Mouse (Mus musculus): Measurements from ENCODE around the gene Slc34a2. TPM values are rescaled to one million over a fixed set of nuclear protein-coding genes. Genes with fewer than 3 reads are reported as not detected.

Slc34a2 gene
- polyA plus RNA-seq, 1 experiment from 2014 or later, result not detected

GRCm38 (mm10) chr5:53091331-53091730 lies 53.5 kb downstream of the Slc34a2 start:
- WGBS, result 73% methylated on average over 3 of the region's 3 CpGs
- no peak overlapping the region for H3K4me3 ChIP-seq (ENCODE audit: low read depth, low read length)
- no peaks in the 10 kb centered on the region for H3K4me1 ChIP-seq (ENCODE audit: control insufficient read depth, insufficient read depth, low read length)
- no peaks in the 10 kb centered on the region for H3K9me3 ChIP-seq (ENCODE audit: control insufficient read depth, low read length)
- H3K9ac ChIP-seq (replicated peaks; ENCODE audit: low read depth, low read length), result no peak overlapping the region
- no peaks in the 10 kb centered on the region for H3K27me3 ChIP-seq (ENCODE audit: control insufficient read depth, insufficient read depth, low read length)
- H3K27ac ChIP-seq (ENCODE audit: low read depth, low read length), result no peak overlapping the region
- H3K36me3 ChIP-seq (ENCODE audit: control insufficient read depth, insufficient read depth, low read length), result no peaks in the 10 kb centered on the region
- ATAC-seq (ENCODE audit: low read depth), result no peak
- H3K4me2 ChIP-seq (ENCODE audit: low read depth, low read length), result no peak overlapping the region

- ATAC-seq (ENCODE audit: low read depth), result no peak
- no peak overlapping the region for H3K27ac ChIP-seq (ENCODE audit: low read depth, low read length)
Measured at GRCm38 (mm10) chr5:53101848-53102473, 64.1 kb downstream of the Slc34a2 start.

DNA sequence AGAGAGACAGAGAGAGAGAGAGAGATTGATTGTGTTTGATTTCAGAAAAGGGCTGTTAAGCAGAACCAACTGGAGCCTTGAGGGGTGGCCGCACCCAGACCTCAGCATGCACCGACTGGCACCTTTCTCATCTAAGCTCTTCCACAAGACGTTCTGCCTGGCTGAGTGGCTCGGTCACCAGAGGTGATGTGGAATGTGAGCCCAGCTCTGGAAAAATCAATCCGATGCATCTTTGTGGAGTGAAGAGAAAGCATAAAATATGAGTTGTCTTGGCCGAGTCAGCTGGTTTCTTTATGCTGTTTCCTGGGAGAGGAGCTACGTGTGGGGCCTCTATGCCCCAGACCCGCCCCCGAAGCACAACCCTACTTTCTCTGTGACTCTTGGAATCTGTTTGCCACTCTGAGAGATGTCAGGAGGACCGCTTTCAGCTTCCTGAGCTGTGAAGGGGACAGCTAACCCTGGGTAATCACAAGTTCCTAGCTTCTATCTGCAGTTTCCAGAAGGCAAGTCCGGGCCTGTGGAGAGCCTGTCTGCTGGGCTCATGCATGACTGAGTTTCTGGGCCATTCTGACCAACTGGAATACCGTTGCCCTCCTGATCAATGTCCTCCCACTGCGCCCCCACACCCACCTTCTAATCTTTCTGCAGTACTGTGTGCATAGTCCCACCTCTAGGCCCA lies 66.4 kb downstream of the Slc34a2 start:
- no peaks in the 10 kb centered on the region for H3K27me3 ChIP-seq (ENCODE audit: control insufficient read depth, insufficient read depth, low read length)
- H3K4me2 ChIP-seq (ENCODE audit: low read depth, low read length), result no peak overlapping the region
- 59% methylated on average over 13 of the region's 13 CpGs for WGBS
- no peak for ATAC-seq (ENCODE audit: low read depth)
- no peaks in the 10 kb centered on the region for H3K4me1 ChIP-seq (ENCODE audit: control insufficient read depth, insufficient read depth, low read length)
- H3K9ac ChIP-seq (replicated peaks; ENCODE audit: low read depth, low read length), result no peak overlapping the region
- H3K36me3 ChIP-seq (ENCODE audit: control insufficient read depth, insufficient read depth, low read length), result no peaks in the 10 kb centered on the region
- no peak overlapping the region for H3K4me3 ChIP-seq (ENCODE audit: low read depth, low read length)
- H3K27ac ChIP-seq (ENCODE audit: low read depth, low read length), result no peak overlapping the region
- no peaks in the 10 kb centered on the region for H3K9me3 ChIP-seq (ENCODE audit: control insufficient read depth, low read length)

More at GRCm38 (mm10) chr5:53101848-53102473, 64.1 kb downstream of the Slc34a2 start:
- no peak overlapping the region for H3K4me2 ChIP-seq (ENCODE audit: low read depth, low read length)
- no peaks in the 10 kb centered on the region for H3K9me3 ChIP-seq (ENCODE audit: control insufficient read depth, low read length)
- WGBS, result 76% methylated on average over 12 of the region's 12 CpGs
- no peaks in the 10 kb centered on the region for H3K36me3 ChIP-seq (ENCODE audit: control insufficient read depth, insufficient read depth, low read length)
- no peaks in the 10 kb centered on the region for H3K4me1 ChIP-seq (ENCODE audit: control insufficient read depth, insufficient read depth, low read length)
- no peak overlapping the region for H3K4me3 ChIP-seq (ENCODE audit: low read depth, low read length)
- no peaks in the 10 kb centered on the region for H3K27me3 ChIP-seq (ENCODE audit: control insufficient read depth, insufficient read depth, low read length)
- no peak overlapping the region for H3K9ac ChIP-seq (replicated peaks; ENCODE audit: low read depth, low read length)

DNA sequence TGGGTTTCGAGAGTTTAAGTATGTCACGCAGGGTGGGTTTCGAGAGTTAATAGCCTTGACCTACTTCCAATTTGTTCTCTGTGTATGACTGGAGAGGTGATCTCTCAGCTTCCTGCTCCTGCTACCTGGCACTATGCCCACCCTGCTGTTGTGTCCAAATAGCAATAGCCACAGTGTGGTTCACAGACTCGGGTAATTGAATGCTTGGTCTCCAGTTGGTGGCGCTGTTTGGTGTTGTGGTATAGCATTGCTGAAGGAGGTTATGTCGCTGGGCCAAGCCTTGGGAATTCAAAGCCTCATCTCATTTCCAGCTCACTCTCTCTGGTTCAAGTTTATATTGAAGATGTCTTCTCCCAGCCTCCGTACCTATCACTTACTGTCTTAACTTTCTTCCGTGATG lies 67.8 kb downstream of the Slc34a2 start:
- H3K9ac ChIP-seq (replicated peaks; ENCODE audit: low read depth, low read length), result no peak overlapping the region
- no peaks in the 10 kb centered on the region for H3K36me3 ChIP-seq (ENCODE audit: control insufficient read depth, insufficient read depth, low read length)
- ATAC-seq (ENCODE audit: low read depth), result 0 out of 2 replicates have a peak, but pooled peaks have one; percentile 22
- H3K4me3 ChIP-seq (ENCODE audit: low read depth, low read length), result no peak overlapping the region
- no peaks in the 10 kb centered on the region for H3K27me3 ChIP-seq (ENCODE audit: control insufficient read depth, insufficient read depth, low read length)
- H3K27ac ChIP-seq (ENCODE audit: low read depth, low read length), result no peak overlapping the region
- H3K4me2 ChIP-seq (ENCODE audit: low read depth, low read length), result no peak overlapping the region
- no peaks in the 10 kb centered on the region for H3K9me3 ChIP-seq (ENCODE audit: control insufficient read depth, low read length)
- H3K4me1 ChIP-seq (ENCODE audit: control insufficient read depth, insufficient read depth, low read length), result no peaks in the 10 kb centered on the region
- 75% methylated on average over 8 of the region's 8 CpGs for WGBS

GRCm38 (mm10) chr5:53106125-53106524 lies 68.2 kb downstream of the Slc34a2 start:
- Histone ChIP-seq H3K4me3 (ENCODE audit: low read depth, low read length) (no peak overlapping the region), H3K27me3 (ENCODE audit: control insufficient read depth, insufficient read depth, low read length) (no peaks in the 10 kb centered on the region), H3K4me2 (ENCODE audit: low read depth, low read length) (no peak overlapping the region), H3K9me3 (ENCODE audit: control insufficient read depth, low read length) (no peaks in the 10 kb centered on the region), H3K36me3 (ENCODE audit: control insufficient read depth, insufficient read depth, low read length) (no peaks in the 10 kb centered on the region), H3K9ac (replicated peaks; ENCODE audit: low read depth, low read length) (no peak overlapping the region), H3K4me1 (ENCODE audit: control insufficient read depth, insufficient read depth, low read length) (no peaks in the 10 kb centered on the region), H3K27ac (ENCODE audit: low read depth, low read length) (no peak overlapping the region)
- ATAC-seq (ENCODE audit: low read depth), result no peak
- 90% methylated on average over 4 of the region's 4 CpGs for WGBS

- ATAC-seq (ENCODE audit: low read depth), result no peak
- 56% methylated on average over 4 of the region's 4 CpGs for WGBS
Measured at GRCm38 (mm10) chr5:53106731-53107130, 68.8 kb downstream of the Slc34a2 start.

DNA sequence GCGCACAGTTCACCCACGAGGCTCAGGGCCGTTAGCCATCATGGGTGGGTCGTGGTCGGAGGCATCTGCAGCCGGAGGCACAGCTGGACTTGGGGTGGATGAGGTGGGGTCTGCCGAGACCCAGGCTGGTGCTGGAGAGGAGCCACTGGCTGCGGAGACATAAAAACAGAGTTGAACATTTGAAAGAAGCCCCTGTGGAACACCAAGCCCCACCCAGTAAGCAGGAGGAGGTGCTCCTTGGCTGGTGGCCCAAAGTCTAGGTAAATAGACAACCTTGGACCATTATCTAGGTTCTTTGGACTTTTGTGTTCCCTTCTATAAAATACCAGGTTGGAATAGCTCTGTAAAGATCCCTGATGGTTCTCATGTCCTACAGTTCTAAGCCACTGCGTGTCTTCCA lies 70.1 kb downstream of the Slc34a2 start:
- Histone ChIP-seq H3K4me1 (ENCODE audit: control insufficient read depth, insufficient read depth, low read length) (no peaks in the 10 kb centered on the region), H3K4me3 (ENCODE audit: low read depth, low read length) (no peak overlapping the region), H3K27ac (ENCODE audit: low read depth, low read length) (no peak overlapping the region), H3K9me3 (ENCODE audit: control insufficient read depth, low read length) (no peaks in the 10 kb centered on the region), H3K4me2 (ENCODE audit: low read depth, low read length) (no peak overlapping the region), H3K9ac (replicated peaks; ENCODE audit: low read depth, low read length) (no peak overlapping the region), H3K36me3 (ENCODE audit: control insufficient read depth, insufficient read depth, low read length) (no peaks in the 10 kb centered on the region), H3K27me3 (ENCODE audit: control insufficient read depth, insufficient read depth, low read length) (no peaks in the 10 kb centered on the region)
- no peak for ATAC-seq (ENCODE audit: low read depth)
- 77% methylated on average over 9 of the region's 9 CpGs for WGBS

More at GRCm38 (mm10) chr5:53106731-53107130, 68.8 kb downstream of the Slc34a2 start:
- no peak overlapping the region for H3K9ac ChIP-seq (replicated peaks; ENCODE audit: low read depth, low read length)
- H3K4me2 ChIP-seq (ENCODE audit: low read depth, low read length), result no peak overlapping the region
- H3K9me3 ChIP-seq (ENCODE audit: control insufficient read depth, low read length), result no peaks in the 10 kb centered on the region
- no peak overlapping the region for H3K4me3 ChIP-seq (ENCODE audit: low read depth, low read length)
- H3K4me1 ChIP-seq (ENCODE audit: control insufficient read depth, insufficient read depth, low read length), result no peaks in the 10 kb centered on the region
- H3K27me3 ChIP-seq (ENCODE audit: control insufficient read depth, insufficient read depth, low read length), result no peaks in the 10 kb centered on the region
- no peak overlapping the region for H3K27ac ChIP-seq (ENCODE audit: low read depth, low read length)
- no peaks in the 10 kb centered on the region for H3K36me3 ChIP-seq (ENCODE audit: control insufficient read depth, insufficient read depth, low read length)

GRCm38 (mm10) chr5:53108668-53109067 lies 70.8 kb downstream of the Slc34a2 start:
- ATAC-seq (ENCODE audit: low read depth), result no peak
- no peak overlapping the region for H3K27ac ChIP-seq (ENCODE audit: low read depth, low read length)
- no peak overlapping the region for H3K9ac ChIP-seq (replicated peaks; ENCODE audit: low read depth, low read length)
- 92% methylated on average over 1 of the region's 1 CpGs for whole genome bisulfite sequencing
- no peaks in the 10 kb centered on the region for H3K36me3 ChIP-seq (ENCODE audit: control insufficient read depth, insufficient read depth, low read length)
- H3K27me3 ChIP-seq (ENCODE audit: control insufficient read depth, insufficient read depth, low read length), result no peaks in the 10 kb centered on the region
- no peak overlapping the region for H3K4me2 ChIP-seq (ENCODE audit: low read depth, low read length)
- no peaks in the 10 kb centered on the region for H3K4me1 ChIP-seq (ENCODE audit: control insufficient read depth, insufficient read depth, low read length)
- no peaks in the 10 kb centered on the region for H3K9me3 ChIP-seq (ENCODE audit: control insufficient read depth, low read length)
- H3K4me3 ChIP-seq (ENCODE audit: low read depth, low read length), result no peak overlapping the region

- Histone ChIP-seq H3K27me3 (ENCODE audit: control insufficient read depth, insufficient read depth, low read length) (no peaks in the 10 kb centered on the region), H3K9me3 (ENCODE audit: control insufficient read depth, low read length) (no peaks in the 10 kb centered on the region), H3K36me3 (ENCODE audit: control insufficient read depth, insufficient read depth, low read length) (no peaks in the 10 kb centered on the region), H3K9ac (replicated peaks; ENCODE audit: low read depth, low read length) (no peak overlapping the region), H3K27ac (ENCODE audit: low read depth, low read length) (no peak overlapping the region), H3K4me2 (ENCODE audit: low read depth, low read length) (no peak overlapping the region), H3K4me3 (ENCODE audit: low read depth, low read length) (no peak overlapping the region), H3K4me1 (ENCODE audit: control insufficient read depth, insufficient read depth, low read length) (0 out of 2 replicates have a peak, but pooled peaks cover 3% of the 10 kb centered on the region)
- no peak for ATAC-seq (ENCODE audit: low read depth)
- 63% methylated on average over 4 of the region's 4 CpGs for WGBS
Measured at GRCm38 (mm10) chr5:53110225-53110624, 72.3 kb downstream of the Slc34a2 start.

Measured in neural tube, embryonic 14.5 days (tissue).